Mouse (Mus musculus) thymus, adult 2 months (tissue): ENCODE measurements at regions not wholly inside any gene's neighbourhood (a gene's known extent, or its start where the extent isn't known, plus 50 kb on each side); places are given as distances from the start of the nearest gene placed in this dataset.

Experiments
- CTCF ChIP-seq: fragments of 200-500 bp; IDR thresholded peaks from 2 replicates; pipeline ENCODE4 v1.5.1; 2012; ENCODE audit warnings: mild to moderate bottlenecking, control low read depth, low read length, moderate library complexity, borderline replicate concordance; ENCODE audit not compliant: control insufficient read depth, poor library complexity, insufficient read depth; ENCODE audit errors: extremely low read depth
- POLR2A ChIP-seq: fragments of 200-500 bp; IDR thresholded peaks from 2 replicates; pipeline ENCODE4 v1.6.1; 2012; ENCODE audit warnings: mild to moderate bottlenecking, low read length, control low read depth, moderate library complexity; ENCODE audit not compliant: control insufficient read depth, poor library complexity, insufficient read depth; ENCODE audit errors: extremely low read depth

DNA sequence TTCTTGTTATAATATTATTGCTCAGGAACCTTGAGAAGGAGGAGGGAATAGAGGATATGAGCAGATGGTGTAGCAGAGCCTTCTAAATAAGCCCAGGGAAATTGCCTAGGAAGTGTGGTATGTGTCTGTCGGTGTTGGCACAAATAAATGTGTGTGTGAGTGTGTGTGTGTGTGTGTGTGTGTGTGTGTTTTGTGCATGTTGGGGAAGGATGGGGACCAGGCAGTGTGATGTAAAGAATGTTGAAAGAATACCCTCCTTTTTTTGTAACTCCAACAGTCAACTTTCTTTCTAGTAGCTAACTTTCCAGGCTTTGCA, 115.7 kb upstream of the 4930583I09Rik start:
- TF ChIP-seq CTCF (no peak), POLR2A (no peak)
